Mouse (Mus musculus) T-helper 2 cell (primary cell): ENCODE measurements at regions not wholly inside any gene's neighbourhood (a gene's known extent, or its start where the extent isn't known, plus 50 kb on each side); places are given as distances from the start of the nearest gene placed in this dataset.

Experiments used
- in situ Hi-C: fragments of 300-600 bp; cut with MboI, MseI; formaldehyde crosslinking; loops from one replicate; pipeline ENCODE4 v1.15.1; 2025; ENCODE audit warnings: high pct_unique_total_duplicates

DNA sequence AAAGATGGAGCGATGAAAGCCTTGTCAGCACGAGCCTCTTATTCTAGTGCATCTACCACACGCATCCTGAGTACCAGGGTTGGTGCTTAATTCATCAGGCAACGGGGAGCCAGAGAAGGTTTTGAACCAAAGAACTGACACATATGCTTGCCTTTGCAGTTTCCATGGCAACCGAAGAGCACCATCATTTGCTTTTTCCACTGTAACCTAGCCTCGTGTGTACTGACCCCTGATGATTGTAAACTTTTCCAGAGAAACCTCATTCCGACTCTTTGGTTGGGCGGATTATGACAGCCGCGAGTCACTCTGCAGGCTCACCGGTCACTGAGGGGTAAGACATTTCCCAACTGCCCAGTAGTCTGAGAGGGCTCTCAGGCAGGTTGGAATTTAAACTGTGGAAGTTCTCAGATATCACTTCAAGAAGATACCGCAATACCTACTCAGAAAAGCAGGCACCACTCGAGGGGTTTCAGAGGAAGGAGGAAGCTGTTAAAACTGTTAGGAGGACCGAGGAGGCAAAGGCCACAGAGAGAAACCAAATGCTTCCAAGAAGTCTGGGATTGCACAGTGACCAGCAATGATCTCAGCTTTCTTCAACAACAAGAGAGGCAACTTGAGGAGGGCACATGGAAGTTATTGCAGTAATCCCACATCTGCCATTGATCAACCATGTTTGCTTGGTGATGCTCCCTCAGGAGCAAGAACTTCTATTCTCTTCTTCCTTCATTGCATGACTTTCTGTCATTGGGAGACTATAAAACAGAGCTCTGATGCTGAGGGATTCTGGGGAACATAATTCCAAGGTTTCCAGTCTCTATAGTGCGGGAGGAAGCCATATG is 117.8 kb downstream of the Cartpt start:
- in situ Hi-C loops = no loop called here

- in situ Hi-C loops = no loop called here
These were observed 119.3 kb downstream of the Cartpt start for GRCm38 (mm10) chr13:99781616-99782015.

GRCm38 (mm10) chr13:99780751-99781460 is 120.0 kb downstream of the Cartpt start:
- in situ Hi-C loops = no loop called here

- in situ Hi-C loops = no loop called here
These were observed 122.1 kb downstream of the Cartpt start for GRCm38 (mm10) chr13:99778747-99779146.

DNA sequence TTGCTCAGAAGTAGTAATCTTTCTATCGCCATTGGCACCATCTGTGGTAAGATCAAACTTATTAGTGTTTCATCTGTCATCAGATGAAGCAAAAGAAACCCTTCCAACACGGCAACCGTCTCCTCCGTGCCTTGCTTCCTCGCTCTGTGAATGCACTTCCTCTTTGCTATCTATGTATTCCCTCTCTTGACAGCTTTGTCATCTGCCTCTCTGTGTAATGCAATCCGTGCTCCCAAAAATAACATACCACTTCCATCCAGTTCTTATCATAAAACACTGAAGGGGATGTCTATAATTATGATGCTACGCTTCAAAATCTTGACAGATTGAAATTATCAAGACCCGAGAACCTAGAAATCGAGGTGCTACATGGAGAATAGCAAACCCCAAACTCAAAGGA is 123.2 kb downstream of the Cartpt start:
- in situ Hi-C loops = no loop called here

DNA sequence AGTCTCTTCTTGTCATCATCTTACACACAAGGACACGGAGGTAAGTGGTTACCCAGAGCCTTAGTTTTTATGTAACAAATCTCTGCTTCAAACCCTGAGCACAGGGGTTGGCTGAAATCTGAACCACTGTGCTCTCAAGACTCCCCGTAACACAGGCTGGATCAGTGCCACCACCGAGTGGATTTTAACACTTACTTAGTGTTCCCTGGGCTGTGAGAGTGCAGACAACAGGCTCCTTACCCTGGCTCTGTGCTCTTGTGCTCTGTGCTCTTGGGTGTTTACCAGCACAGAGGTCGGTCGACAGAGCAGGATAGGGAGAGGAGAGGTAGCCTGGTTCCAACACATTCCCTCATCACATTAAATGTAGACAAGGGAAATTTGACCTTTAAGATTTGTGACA is 134.9 kb downstream of the Cartpt start:
- in situ Hi-C loops = no loop called here

DNA sequence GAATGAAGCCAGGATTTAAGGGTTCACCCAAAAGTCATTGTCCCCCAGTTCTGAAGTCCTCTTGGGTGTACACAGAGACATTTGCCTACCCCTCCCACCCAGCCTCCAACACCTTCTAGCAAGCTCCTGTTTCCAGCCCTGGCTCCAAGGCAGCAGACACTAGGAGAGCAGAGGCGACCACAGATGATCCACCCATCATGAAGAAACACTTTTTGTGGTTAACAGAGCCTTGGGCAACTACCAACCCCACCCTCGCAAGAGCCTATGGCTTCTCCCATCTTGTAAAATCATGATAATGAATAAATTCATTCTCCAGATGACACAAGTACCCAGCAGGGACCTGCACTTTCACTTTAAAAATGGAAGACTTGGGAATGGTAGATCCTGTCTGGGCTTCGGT is 136.1 kb downstream of the Cartpt start:
- in situ Hi-C loops = no loop called here

DNA sequence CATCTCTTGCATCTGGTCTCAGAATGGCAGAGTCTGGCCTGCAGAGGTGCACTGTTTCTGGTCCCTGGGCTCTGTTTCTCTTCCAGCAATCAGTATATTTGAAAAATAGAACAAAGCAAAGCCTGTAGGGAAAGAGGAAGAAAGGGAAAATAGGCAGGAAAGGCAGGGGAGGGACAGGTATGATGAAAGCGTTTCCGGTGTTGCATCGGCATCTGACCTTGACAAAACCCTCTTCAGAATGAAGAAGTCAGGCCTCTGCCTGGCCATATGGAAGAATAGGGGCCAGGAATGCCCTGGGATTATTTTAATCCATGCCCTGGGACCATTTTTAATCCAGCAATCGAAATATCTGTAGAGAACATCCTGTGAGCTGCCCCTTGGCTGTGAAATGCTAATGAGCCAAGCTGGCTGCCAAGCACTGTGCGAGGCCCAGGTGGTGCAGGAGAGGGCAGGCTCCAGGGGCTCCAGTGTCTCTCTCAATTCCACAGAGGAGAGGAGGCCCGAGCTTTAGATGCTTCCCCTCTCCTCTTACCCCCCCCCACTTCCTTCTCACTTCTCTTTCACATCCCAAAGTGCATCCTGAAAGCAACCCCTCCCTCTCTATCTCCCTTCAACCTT is 136.7 kb downstream of the Cartpt start:
- in situ Hi-C loops = no loop called here

- in situ Hi-C loops = no loop called here
These were observed 139.0 kb downstream of the Cartpt start for GRCm38 (mm10) chr13:99761843-99762242.

DNA sequence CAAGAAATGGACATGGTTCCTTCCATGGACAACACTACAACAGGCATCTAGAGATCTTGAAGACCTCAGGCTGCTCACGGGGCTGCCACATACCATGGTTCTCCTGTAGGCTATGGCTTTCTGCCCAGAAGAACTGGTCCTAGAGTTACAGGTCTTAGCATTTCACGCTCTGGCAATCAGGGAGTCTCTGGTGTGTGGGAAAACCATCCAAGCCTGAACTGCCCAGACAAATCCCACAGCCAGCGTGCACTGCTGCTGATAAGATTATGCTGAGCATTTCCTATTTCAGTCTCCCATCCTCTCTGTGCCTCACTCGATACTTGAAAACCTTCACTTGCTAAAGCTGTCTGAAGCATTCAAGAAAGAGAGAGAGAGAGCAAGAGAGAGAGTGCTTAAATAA is 139.5 kb downstream of the Cartpt start:
- in situ Hi-C loops = no loop called here

DNA sequence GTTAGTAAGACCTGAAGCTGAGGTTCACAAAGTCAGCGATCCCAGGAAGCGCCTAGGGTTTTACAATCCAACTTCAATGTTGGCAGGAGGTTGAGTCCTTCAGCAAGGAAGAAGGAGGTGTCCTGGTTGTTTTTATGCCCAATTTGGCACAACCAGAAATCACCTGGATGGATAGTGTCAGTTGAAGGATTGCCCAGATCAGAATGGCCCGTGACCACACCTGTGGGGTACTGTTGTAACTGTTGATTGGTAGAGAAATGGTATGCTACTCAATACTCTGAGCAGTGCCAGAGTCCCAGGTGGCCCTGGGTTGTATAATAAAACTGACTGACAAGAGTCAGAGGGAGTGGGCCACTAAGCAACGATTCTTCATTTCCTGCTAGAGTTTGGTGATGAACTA is 140.2 kb downstream of the Cartpt start:
- in situ Hi-C loops = no loop called here

- in situ Hi-C loops = no loop called here
These were observed 141.4 kb downstream of the Cartpt start for GRCm38 (mm10) chr13:99759256-99760044.

DNA sequence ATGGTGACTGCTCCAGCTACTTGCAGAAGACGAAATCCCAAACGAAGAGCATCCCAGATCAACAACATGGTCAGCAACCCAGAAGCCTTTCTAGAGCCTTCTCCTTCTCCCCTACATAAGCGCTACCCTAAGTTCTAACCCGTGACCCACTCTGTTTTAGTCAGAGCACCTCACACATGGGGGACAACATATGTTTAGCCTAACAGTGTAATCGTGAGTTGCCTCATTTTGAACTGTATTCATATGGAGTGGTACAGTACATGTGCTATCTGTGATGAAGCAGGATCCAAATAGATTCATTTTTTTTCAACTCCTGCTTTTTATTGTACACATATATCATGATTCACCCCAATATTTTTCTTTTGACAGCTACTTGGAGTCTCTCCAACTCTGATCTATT is 146.2 kb downstream of the Cartpt start:
- in situ Hi-C loops = no loop called here

- in situ Hi-C loops = no loop called here
These were observed 146.6 kb downstream of the Cartpt start for GRCm38 (mm10) chr13:99754251-99754652.

GRCm38 (mm10) chr13:99753526-99753925 is 147.4 kb downstream of the Cartpt start:
- in situ Hi-C loops = no loop called here

DNA sequence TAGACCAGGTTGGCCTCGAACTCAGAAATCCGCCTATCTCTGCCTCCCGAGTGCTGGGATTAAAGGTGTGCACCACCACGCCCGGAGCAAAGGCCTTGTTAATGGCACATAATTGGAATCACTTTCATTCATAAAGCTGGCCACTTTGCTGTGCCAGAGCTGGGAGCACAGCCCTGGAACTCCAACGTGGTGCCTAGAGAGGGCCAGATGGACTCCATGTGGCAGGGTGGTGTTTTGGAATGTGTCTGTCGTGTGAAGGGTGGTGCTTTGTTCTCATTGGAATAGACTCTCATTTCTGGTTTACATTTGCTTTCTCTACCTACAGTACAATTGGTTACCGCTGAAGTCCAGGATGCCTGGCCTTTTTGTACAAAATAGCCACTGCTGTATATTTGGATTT is 150.2 kb downstream of the Cartpt start:
- in situ Hi-C loops = no loop called here

DNA sequence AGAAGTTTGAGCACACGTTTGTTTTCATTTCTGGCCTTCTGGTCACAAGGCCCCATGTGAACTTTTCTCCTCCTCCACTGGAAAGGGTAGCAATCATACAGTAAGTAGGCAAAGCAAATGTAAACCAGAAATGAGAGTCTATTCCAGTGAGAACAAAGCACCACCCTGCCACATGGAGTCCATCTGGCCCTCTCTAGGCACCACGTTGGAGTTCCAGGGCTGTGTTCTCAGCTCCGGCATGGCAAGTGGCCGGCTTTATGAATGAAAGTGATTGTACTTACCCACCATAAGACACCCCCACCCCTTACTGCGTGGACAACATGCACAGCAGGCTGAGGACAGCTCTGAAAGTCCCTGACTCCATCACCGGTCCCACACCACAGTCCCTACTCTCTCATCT is 151.5 kb downstream of the Cartpt start:
- in situ Hi-C loops = no loop called here

DNA sequence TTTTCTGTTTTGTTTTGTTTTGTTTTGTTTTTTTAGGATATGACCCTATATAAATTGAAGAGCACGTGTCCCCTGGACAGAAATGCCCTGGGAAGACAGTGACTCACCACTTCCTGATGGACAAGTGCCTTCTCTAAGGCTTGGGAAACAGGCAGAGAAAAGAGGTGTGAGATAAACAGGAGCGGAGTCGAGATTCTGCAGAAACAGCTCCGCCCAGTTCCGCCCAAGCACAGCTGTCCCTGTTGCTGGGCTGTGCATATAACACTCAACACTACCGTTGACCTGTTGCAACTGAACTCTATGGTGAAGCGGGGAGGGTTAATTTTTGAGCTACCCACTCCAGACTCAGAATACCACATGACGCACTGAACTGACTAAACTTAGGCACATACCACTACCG is 152.8 kb downstream of the Cartpt start:
- in situ Hi-C loops = no loop called here

DNA sequence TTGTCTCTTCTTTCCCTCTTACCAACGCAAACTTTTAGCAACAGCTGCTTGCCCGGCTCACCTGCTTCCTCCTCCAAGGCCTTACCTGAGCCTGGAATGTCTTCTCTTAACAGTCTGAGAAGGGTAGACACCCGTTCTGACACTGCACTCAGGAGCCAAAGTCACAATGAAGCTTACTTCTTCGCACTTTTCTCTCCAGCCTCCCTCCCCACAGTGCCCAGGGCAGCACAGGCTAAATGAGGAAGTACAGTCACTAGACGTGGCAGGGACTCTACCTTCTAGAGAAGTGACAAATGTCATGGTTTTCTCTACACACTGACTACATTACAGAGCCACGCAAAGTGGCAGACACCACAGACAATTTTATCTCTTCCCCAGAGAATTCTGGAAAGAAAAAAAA is 155.4 kb downstream of the Cartpt start:
- in situ Hi-C loops = no loop called here

- in situ Hi-C loops = no loop called here
These were observed 156.1 kb downstream of the Cartpt start for GRCm38 (mm10) chr13:99744790-99745120.

GRCm38 (mm10) chr13:99743952-99744789 is 156.7 kb downstream of the Cartpt start:
- in situ Hi-C loops = no loop called here
